Mouse (Mus musculus): ENCODE data around the gene Trmt2b. TPM values are rescaled to one million over a fixed set of nuclear protein-coding genes. Genes with fewer than 3 reads are reported as not detected.
A peak's percentile ranks its signal among the peaks of the same experiment; 100 is the strongest.

Trmt2b gene
- polyA plus RNA-seq, 1 experiment from 2014 or later: 10.7 TPM

DNA sequence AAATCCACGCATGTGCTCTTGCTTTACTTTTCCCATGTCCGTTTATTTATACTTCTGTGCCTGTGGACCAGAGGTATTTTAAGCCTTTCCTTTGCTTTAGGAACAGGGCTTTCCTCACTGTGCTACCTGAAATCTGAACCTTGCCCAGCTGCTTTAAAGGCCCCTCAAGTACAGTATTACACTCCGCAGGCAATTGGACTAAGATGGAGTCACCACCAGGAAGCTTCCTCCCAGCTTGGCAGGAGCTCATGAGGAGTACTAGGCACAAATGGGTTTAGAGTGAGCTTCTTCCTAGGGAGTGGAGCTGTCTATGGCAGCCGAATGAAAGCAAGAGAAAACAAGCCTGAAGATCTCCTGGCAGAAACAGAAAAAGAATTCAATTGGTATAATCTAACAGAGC, 20.4 kb upstream of the Trmt2b start:
- Histone ChIP-seq H3K4me2 (ENCODE audit: low read depth, low read length) (peak overlapping the region; percentile 21), H3K4me1 (ENCODE audit: control insufficient read depth, insufficient read depth, low read length) (no peaks in the 10 kb centered on the region), H3K36me3 (replicated peaks; ENCODE audit: control insufficient read depth, insufficient read depth, low read depth, low read length) (no peaks in the 10 kb centered on the region), H3K4me3 (ENCODE audit: low read depth, low read length) (no peak overlapping the region), H3K27me3 (ENCODE audit: control insufficient read depth, insufficient read depth, low read length) (0 out of 2 replicates have a peak, but pooled peaks cover 3% of the 10 kb centered on the region), H3K9me3 (replicated peaks; ENCODE audit: control insufficient read depth, low read length) (no peaks in the 10 kb centered on the region), H3K27ac (replicated peaks; ENCODE audit: low read depth, low read length) (no peak overlapping the region), H3K9ac (replicated peaks; ENCODE audit: low read length) (no peak overlapping the region)
- WGBS: 39% methylated on average over 4 of the region's 4 CpGs
- no peak for ATAC-seq (replicated peaks; ENCODE audit: insufficient number of reproducible peaks, low FRiP score, low TSS enrichment, low read depth)
- no peak for DNase-seq (ENCODE audit: low spot score)

DNA sequence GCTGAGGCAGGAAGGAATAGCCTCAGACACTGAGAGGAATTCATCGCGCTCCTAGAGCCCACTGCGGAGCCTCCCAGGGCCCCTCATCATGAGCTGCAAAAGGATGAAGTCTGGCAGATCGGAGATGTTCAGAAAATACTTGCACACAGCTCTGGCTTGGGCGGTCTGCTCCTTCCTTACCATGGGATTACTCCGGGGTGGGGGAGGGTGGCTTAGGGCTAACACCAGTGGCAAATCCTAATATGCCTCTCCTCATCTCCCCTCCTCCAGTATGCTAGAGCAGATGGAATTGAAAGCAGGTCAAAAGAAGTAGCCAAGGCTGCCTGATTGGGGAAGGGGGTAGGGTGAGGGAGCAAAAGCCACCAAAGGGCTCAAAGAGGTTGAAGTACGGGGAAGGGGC, 20.0 kb upstream of the Trmt2b start:
- DNase-seq (ENCODE audit: low spot score) (peak; percentile 28), ATAC-seq (replicated peaks; ENCODE audit: insufficient number of reproducible peaks, low FRiP score, low TSS enrichment, low read depth) (peak; percentile 56; the same call in 1 of the 2 replicates)
- no peaks in the 10 kb centered on the region for H3K36me3 ChIP-seq (replicated peaks; ENCODE audit: control insufficient read depth, insufficient read depth, low read depth, low read length)
- peak overlapping the region; percentile 42 for H3K4me3 ChIP-seq (ENCODE audit: low read depth, low read length)
- peak overlapping the region; percentile 61 for H3K4me2 ChIP-seq (ENCODE audit: low read depth, low read length)
- H3K27ac ChIP-seq (replicated peaks; ENCODE audit: low read depth, low read length): no peak overlapping the region
- no peaks in the 10 kb centered on the region for H3K9me3 ChIP-seq (replicated peaks; ENCODE audit: control insufficient read depth, low read length)
- H3K9ac ChIP-seq (replicated peaks; ENCODE audit: low read length): no peak overlapping the region
- no peaks in the 10 kb centered on the region for H3K4me1 ChIP-seq (ENCODE audit: control insufficient read depth, insufficient read depth, low read length)
- H3K27me3 ChIP-seq (ENCODE audit: control insufficient read depth, insufficient read depth, low read length): 0 out of 2 replicates have a peak, but pooled peaks cover 3% of the 10 kb centered on the region
- 27% methylated on average over 7 of the region's 7 CpGs for WGBS

DNA sequence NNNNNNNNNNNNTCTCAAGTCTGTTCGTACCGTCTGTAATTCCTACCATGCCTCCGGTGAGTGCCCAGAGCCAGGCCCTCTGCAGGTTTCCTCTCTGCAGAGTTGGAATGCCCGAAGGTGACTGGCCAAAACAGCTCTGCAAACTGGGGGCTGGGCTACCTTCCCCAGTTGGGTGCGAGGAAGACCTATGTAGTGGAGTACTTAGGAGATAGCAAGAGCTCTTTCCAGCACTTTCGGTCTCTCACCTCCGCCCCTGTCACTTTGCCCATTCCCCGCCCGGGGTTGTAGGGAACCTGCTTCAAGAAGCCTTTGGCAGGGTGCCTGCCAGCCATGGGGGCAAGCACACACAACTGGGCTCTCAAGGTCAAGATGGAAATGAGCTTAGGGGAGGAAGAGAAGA, 19.5 kb upstream of the Trmt2b start:
- peak overlapping the region; percentile 61 for H3K4me2 ChIP-seq (ENCODE audit: low read depth, low read length)
- H3K4me3 ChIP-seq (ENCODE audit: low read depth, low read length): peak overlapping the region; percentile 42
- peak overlapping the region; percentile 13; the same call in 1 of the 2 replicates for H3K9ac ChIP-seq (replicated peaks; ENCODE audit: low read length)
- no peak overlapping the region for H3K27ac ChIP-seq (replicated peaks; ENCODE audit: low read depth, low read length)
- WGBS: 26% methylated on average over 9 of the region's 9 CpGs
- no peaks in the 10 kb centered on the region for H3K9me3 ChIP-seq (replicated peaks; ENCODE audit: control insufficient read depth, low read length)
- no peaks in the 10 kb centered on the region for H3K36me3 ChIP-seq (replicated peaks; ENCODE audit: control insufficient read depth, insufficient read depth, low read depth, low read length)
- no peak for ATAC-seq (replicated peaks; ENCODE audit: insufficient number of reproducible peaks, low FRiP score, low TSS enrichment, low read depth)
- 0 out of 2 replicates have a peak, but pooled peaks cover 3% of the 10 kb centered on the region for H3K27me3 ChIP-seq (ENCODE audit: control insufficient read depth, insufficient read depth, low read length)
- no peaks in the 10 kb centered on the region for H3K4me1 ChIP-seq (ENCODE audit: control insufficient read depth, insufficient read depth, low read length)
- DNase-seq (ENCODE audit: low spot score): no peak

DNA sequence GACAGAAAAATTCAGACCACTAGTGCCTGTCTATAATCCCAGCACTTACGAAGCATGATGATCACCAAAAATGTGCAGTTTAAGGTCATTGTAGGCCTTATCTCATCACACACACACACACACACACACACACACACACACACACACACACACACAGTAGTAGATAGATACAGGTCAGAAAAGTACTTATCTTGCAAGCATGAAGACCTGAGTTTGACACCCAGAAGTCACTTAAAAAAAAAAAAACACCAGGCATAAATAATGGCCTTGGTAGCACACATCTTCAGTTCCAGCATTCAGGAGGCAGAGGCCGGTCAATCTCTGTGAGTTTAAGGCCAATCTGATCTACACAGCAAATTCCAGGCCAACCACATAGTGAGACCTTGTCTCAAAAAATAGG, 10.5 kb upstream of the Trmt2b start:
- H3K4me3 ChIP-seq (ENCODE audit: low read depth, low read length): no peak overlapping the region
- no peak overlapping the region for H3K4me2 ChIP-seq (ENCODE audit: low read depth, low read length)
- DNase-seq (ENCODE audit: low spot score): no peak
- H3K9me3 ChIP-seq (replicated peaks; ENCODE audit: control insufficient read depth, low read length): no peaks in the 10 kb centered on the region
- H3K27me3 ChIP-seq (ENCODE audit: control insufficient read depth, insufficient read depth, low read length): no peaks in the 10 kb centered on the region
- ATAC-seq (replicated peaks; ENCODE audit: insufficient number of reproducible peaks, low FRiP score, low TSS enrichment, low read depth): no peak
- H3K4me1 ChIP-seq (ENCODE audit: control insufficient read depth, insufficient read depth, low read length): no peaks in the 10 kb centered on the region
- 92% methylated on average over 2 of the region's 2 CpGs for WGBS
- H3K9ac ChIP-seq (replicated peaks; ENCODE audit: low read length): no peak overlapping the region
- no peak overlapping the region for H3K27ac ChIP-seq (replicated peaks; ENCODE audit: low read depth, low read length)
- no peaks in the 10 kb centered on the region for H3K36me3 ChIP-seq (replicated peaks; ENCODE audit: control insufficient read depth, insufficient read depth, low read depth, low read length)

DNA sequence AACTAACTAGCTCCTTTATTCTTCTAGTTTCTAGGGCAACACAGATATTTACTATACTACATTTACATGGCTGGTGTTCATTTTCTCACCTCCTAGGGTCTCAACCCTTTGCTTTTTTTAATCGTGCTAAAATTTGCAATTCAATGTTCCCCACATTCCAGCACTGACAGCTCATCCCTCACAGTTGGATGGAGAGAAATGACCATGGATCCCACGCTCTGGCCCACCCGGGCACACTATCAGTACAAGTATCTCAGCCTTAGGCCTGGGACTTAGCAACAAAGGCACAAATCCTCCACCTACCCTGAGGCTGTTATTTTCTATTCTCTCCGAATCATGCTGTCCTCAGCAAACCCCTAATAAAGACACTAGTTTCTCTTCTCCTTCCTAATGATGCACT, 9.0 kb upstream of the Trmt2b start:
- no peak for ATAC-seq (replicated peaks; ENCODE audit: insufficient number of reproducible peaks, low FRiP score, low TSS enrichment, low read depth)

DNA sequence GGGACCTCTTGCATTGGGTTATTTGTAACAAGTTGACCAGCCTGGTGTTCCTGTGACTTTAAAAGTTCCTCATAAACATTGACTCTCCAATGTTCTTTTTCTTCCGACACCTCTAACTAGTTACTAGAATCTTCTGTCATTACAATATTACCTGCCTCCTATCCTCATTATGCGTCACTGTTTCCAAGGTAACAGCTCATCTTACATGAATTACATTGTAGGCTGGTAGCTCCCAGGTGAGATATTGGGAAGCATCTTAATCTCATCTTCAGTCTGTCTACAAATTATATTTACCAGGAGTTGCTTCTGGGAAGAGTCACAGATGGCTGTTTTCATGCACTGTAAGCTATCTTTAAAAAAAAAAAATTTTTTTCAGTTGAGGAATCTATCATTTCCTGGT, 8.3 kb upstream of the Trmt2b start:
- no peaks in the 10 kb centered on the region for H3K4me1 ChIP-seq (ENCODE audit: control insufficient read depth, insufficient read depth, low read length)
- H3K4me3 ChIP-seq (ENCODE audit: low read depth, low read length): no peak overlapping the region
- H3K36me3 ChIP-seq (replicated peaks; ENCODE audit: control insufficient read depth, insufficient read depth, low read depth, low read length): no peaks in the 10 kb centered on the region
- ATAC-seq (replicated peaks; ENCODE audit: insufficient number of reproducible peaks, low FRiP score, low TSS enrichment, low read depth) (no peak), DNase-seq (ENCODE audit: low spot score) (no peak)
- H3K27me3 ChIP-seq (ENCODE audit: control insufficient read depth, insufficient read depth, low read length): no peaks in the 10 kb centered on the region
- 91% methylated on average over 2 of the region's 2 CpGs for WGBS
- no peak overlapping the region for H3K27ac ChIP-seq (replicated peaks; ENCODE audit: low read depth, low read length)
- H3K4me2 ChIP-seq (ENCODE audit: low read depth, low read length): no peak overlapping the region
- no peak overlapping the region for H3K9ac ChIP-seq (replicated peaks; ENCODE audit: low read length)
- no peaks in the 10 kb centered on the region for H3K9me3 ChIP-seq (replicated peaks; ENCODE audit: control insufficient read depth, low read length)

More for the DNA sequence above, 9.0 kb upstream of the Trmt2b start:
- Histone ChIP-seq H3K9ac (replicated peaks; ENCODE audit: low read length) (no peak overlapping the region), H3K27ac (replicated peaks; ENCODE audit: low read depth, low read length) (no peak overlapping the region), H3K4me2 (ENCODE audit: low read depth, low read length) (no peak overlapping the region), H3K4me1 (ENCODE audit: control insufficient read depth, insufficient read depth, low read length) (no peaks in the 10 kb centered on the region), H3K36me3 (replicated peaks; ENCODE audit: control insufficient read depth, insufficient read depth, low read depth, low read length) (no peaks in the 10 kb centered on the region), H3K4me3 (ENCODE audit: low read depth, low read length) (no peak overlapping the region), H3K27me3 (ENCODE audit: control insufficient read depth, insufficient read depth, low read length) (no peaks in the 10 kb centered on the region), H3K9me3 (replicated peaks; ENCODE audit: control insufficient read depth, low read length) (no peaks in the 10 kb centered on the region)
- no peak for DNase-seq (ENCODE audit: low spot score)
- WGBS: 57% methylated on average over 4 of the region's 4 CpGs

DNA sequence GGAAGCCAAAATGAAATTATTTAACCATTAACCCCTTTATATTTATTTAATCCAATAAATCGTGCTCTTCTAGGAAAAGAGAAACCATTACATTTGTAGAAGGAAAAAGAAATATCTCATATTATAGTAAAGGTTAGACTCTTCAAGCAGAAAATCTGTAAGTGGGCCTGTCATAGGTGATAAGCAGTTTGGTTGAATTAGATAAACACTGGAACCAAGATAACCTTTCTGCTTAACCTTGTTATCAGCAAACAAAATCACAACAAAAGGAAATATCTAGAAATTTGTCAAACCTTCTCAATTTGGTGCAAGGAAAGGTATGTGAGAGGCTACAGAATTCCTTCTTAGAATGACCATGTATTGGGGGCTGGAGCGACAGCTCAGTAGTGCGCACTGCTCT, 3.7 kb upstream of the Trmt2b start:
- Histone ChIP-seq H3K4me1 (ENCODE audit: control insufficient read depth, insufficient read depth, low read length) (no peaks in the 10 kb centered on the region), H3K4me2 (ENCODE audit: low read depth, low read length) (no peak overlapping the region), H3K9ac (replicated peaks; ENCODE audit: low read length) (no peak overlapping the region), H3K9me3 (replicated peaks; ENCODE audit: control insufficient read depth, low read length) (no peaks in the 10 kb centered on the region), H3K27ac (replicated peaks; ENCODE audit: low read depth, low read length) (no peak overlapping the region), H3K27me3 (ENCODE audit: control insufficient read depth, insufficient read depth, low read length) (no peaks in the 10 kb centered on the region), H3K36me3 (replicated peaks; ENCODE audit: control insufficient read depth, insufficient read depth, low read depth, low read length) (no peaks in the 10 kb centered on the region), H3K4me3 (ENCODE audit: low read depth, low read length) (no peak overlapping the region)
- DNase-seq (ENCODE audit: low spot score): no peak
- 85% methylated on average over 3 of the region's 3 CpGs for WGBS
- ATAC-seq (replicated peaks; ENCODE audit: insufficient number of reproducible peaks, low FRiP score, low TSS enrichment, low read depth): no peak

DNA sequence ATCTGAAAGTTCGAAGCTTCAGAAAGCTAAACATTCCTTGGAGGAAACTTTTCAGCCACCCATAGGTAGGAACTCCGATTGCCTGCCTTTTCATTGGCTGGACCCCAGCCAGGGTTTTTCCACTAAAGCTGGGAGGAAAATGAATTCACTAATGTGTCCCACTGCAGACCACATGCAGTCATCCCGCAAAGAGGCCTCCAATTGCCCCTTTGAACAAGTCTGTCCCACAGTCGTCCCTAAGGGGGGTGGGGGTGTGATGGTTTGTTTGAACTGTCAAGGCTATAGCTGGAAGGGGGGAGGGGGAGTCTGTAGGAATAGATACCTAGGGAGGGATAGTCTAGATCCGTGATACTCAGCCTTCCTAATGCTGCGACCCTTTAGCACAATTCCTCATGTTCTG, 1.1 kb downstream of the Trmt2b start:
- H3K4me3 ChIP-seq (ENCODE audit: low read depth, low read length): no peak overlapping the region
- H3K4me2 ChIP-seq (ENCODE audit: low read depth, low read length): no peak overlapping the region
- H3K36me3 ChIP-seq (replicated peaks; ENCODE audit: control insufficient read depth, insufficient read depth, low read depth, low read length): no peaks in the 10 kb centered on the region
- no peak for DNase-seq (ENCODE audit: low spot score)
- peak; percentile 63; the same call in 1 of the 2 replicates for ATAC-seq (replicated peaks; ENCODE audit: insufficient number of reproducible peaks, low FRiP score, low TSS enrichment, low read depth)
- H3K9me3 ChIP-seq (replicated peaks; ENCODE audit: control insufficient read depth, low read length): no peaks in the 10 kb centered on the region
- H3K9ac ChIP-seq (replicated peaks; ENCODE audit: low read length): no peak overlapping the region
- H3K27ac ChIP-seq (replicated peaks; ENCODE audit: low read depth, low read length): no peak overlapping the region
- no peaks in the 10 kb centered on the region for H3K27me3 ChIP-seq (ENCODE audit: control insufficient read depth, insufficient read depth, low read length)
- no peaks in the 10 kb centered on the region for H3K4me1 ChIP-seq (ENCODE audit: control insufficient read depth, insufficient read depth, low read length)
- 25% methylated on average over 6 of the region's 6 CpGs for WGBS

All from embryonic facial prominence, embryonic 11.5 days (tissue).